Mouse (Mus musculus) embryonic facial prominence, embryonic 14.5 days (tissue): ENCODE measurements around the gene Mocs3. TPM values are rescaled to one million over a fixed set of nuclear protein-coding genes. Genes with fewer than 3 reads are reported as not detected.

Experiments used
- ATAC-seq: fragments of 200-750 bp; cut with Nextera tagmentation; 2 replicates; pipeline ENCODE4 v1.8.0; 2017; ENCODE audit warnings: low read depth, moderate number of reproducible peaks, moderate TSS enrichment
- DNase-seq: peaks from one replicate; pipeline ENCODE4 v3.0.0-alpha.2; 2015; ENCODE audit warnings: low spot score
- H3K27ac ChIP-seq: fragments of 300-500 bp; sonication (generic); replicated peaks from 2 replicates; pipeline ENCODE4 v1.5.1; 2014; ENCODE audit warnings: low read depth, mild to moderate bottlenecking, low read length, moderate library complexity
- H3K27me3 ChIP-seq: fragments of 300-500 bp; sonication (generic); replicated peaks from 2 replicates; pipeline ENCODE4 v1.6.1; 2014; ENCODE audit warnings: low read length; ENCODE audit not compliant: control insufficient read depth, insufficient read depth
- H3K36me3 ChIP-seq: fragments of 300-500 bp; sonication (generic); 2 replicates; pipeline ENCODE4 v1.6.1; 2014; ENCODE audit warnings: low read length, mixed read lengths; ENCODE audit not compliant: control insufficient read depth, insufficient read depth
- H3K4me1 ChIP-seq: fragments of 300-500 bp; sonication (generic); 2 replicates; pipeline ENCODE4 v1.6.1; 2014; ENCODE audit warnings: antibody characterized with exemption, low read length; ENCODE audit not compliant: control insufficient read depth, insufficient read depth
- H3K4me2 ChIP-seq: fragments of 300-500 bp; sonication (generic); 2 replicates; pipeline ENCODE4 v1.6.1; 2014; ENCODE audit warnings: low read depth, mild to moderate bottlenecking, low read length, moderate library complexity, mixed read lengths
- H3K4me3 ChIP-seq: fragments of 300-500 bp; sonication (generic); 2 replicates; pipeline ENCODE4 v1.5.1; 2014; ENCODE audit warnings: low read depth, mild to moderate bottlenecking, low read length
- H3K9ac ChIP-seq: fragments of 300-500 bp; sonication (generic); 2 replicates; pipeline ENCODE4 v1.6.1; 2014; ENCODE audit warnings: low read depth, mild to moderate bottlenecking, low read length, moderate library complexity, mixed read lengths
- H3K9me3 ChIP-seq: fragments of 300-500 bp; sonication (generic); 2 replicates; pipeline ENCODE4 v1.6.1; 2016; ENCODE audit warnings: low read length; ENCODE audit not compliant: control insufficient read depth
- WGBS: fragments of 180-500 bp; shearing (Covaris S2); extraction: QIAGEN DNeasy Blood & Tissue Kit; methylation state at CpG from one replicate; pipeline ENCODE4 v1.1.7; 2014; 5-methylcytosine and 5-hydroxymethylcytosine counted together
- polyA plus RNA-seq: library from polyadenylated mRNA; unstranded; fragments of >200 nt; fragmentation: Nextera tagmentation; extraction: Ambion mirVana; gene quantifications from 2 replicates; pipeline ENCODE4 v1.2.1, GENCODE M21; 2014

Mocs3 gene
- polyA plus RNA-seq, 1 experiment from 2014 or later: 8.8 TPM

- H3K9ac ChIP-seq: peak overlapping the region; percentile 95
- peaks cover 18% of the 10 kb centered on the region for H3K4me1 ChIP-seq
- under 1% methylated on average over 21 of the region's 105 CpGs for WGBS
- no peaks in the 10 kb centered on the region for H3K27me3 ChIP-seq
- H3K27ac ChIP-seq: peak overlapping the region; percentile 93
- H3K4me3 ChIP-seq: peak overlapping the region; percentile 100
- peak overlapping the region; percentile 99 for H3K4me2 ChIP-seq
- ATAC-seq (peak; percentile 62), DNase-seq (no peak)
- peaks cover 33% of the 10 kb centered on the region for H3K36me3 ChIP-seq
- no peaks in the 10 kb centered on the region for H3K9me3 ChIP-seq
These were observed 500 bp downstream of the Mocs3 start for GRCm38 (mm10) chr2:168230773-168231470.

GRCm38 (mm10) chr2:168231471-168231829, 1.0 kb downstream of the Mocs3 start:
- Histone ChIP-seq H3K36me3 (peaks cover 28% of the 10 kb centered on the region), H3K27me3 (no peaks in the 10 kb centered on the region), H3K4me2 (peak overlapping the region; percentile 99), H3K4me3 (peak overlapping the region; percentile 100), H3K27ac (no peak overlapping the region; the same call in 1 of the 2 replicates), H3K9ac (peak overlapping the region; percentile 95), H3K9me3 (no peaks in the 10 kb centered on the region), H3K4me1 (peaks cover 18% of the 10 kb centered on the region)
- ATAC-seq (no peak), DNase-seq (no peak)
- 79% methylated on average over 18 of the region's 33 CpGs for WGBS

- H3K4me2 ChIP-seq: no peak overlapping the region
These were observed 2.9 kb downstream of the Mocs3 start for GRCm38 (mm10) chr2:168233286-168233685.

GRCm38 (mm10) chr2:168238335-168238734, 7.9 kb downstream of the Mocs3 start:
- H3K4me3 ChIP-seq: no peak overlapping the region
- DNase-seq (no peak), ATAC-seq (no peak)
- H3K36me3 ChIP-seq: peaks cover 10% of the 10 kb centered on the region; the same call in 1 of the 2 replicates
- H3K9me3 ChIP-seq: no peaks in the 10 kb centered on the region
- no peaks in the 10 kb centered on the region for H3K4me1 ChIP-seq
- H3K9ac ChIP-seq: no peak overlapping the region
- H3K27me3 ChIP-seq: no peaks in the 10 kb centered on the region
- 90% methylated on average over 4 of the region's 4 CpGs for WGBS
- no peak overlapping the region for H3K27ac ChIP-seq
- H3K4me2 ChIP-seq: no peak overlapping the region

More at GRCm38 (mm10) chr2:168233286-168233685, 2.9 kb downstream of the Mocs3 start:
- 90% methylated on average over 5 of the region's 5 CpGs for WGBS
- Histone ChIP-seq H3K27me3 (no peaks in the 10 kb centered on the region), H3K9me3 (no peaks in the 10 kb centered on the region), H3K9ac (no peak overlapping the region), H3K4me1 (peaks cover 18% of the 10 kb centered on the region), H3K4me3 (no peak overlapping the region), H3K27ac (no peak overlapping the region), H3K36me3 (peaks cover 23% of the 10 kb centered on the region; the same call in 1 of the 2 replicates)
- DNase-seq (no peak), ATAC-seq (no peak)

GRCm38 (mm10) chr2:168242841-168243240, 12.4 kb downstream of the Mocs3 start:
- Histone ChIP-seq H3K36me3 (no peaks in the 10 kb centered on the region), H3K4me2 (no peak overlapping the region), H3K27me3 (no peaks in the 10 kb centered on the region), H3K4me1 (no peaks in the 10 kb centered on the region), H3K4me3 (no peak overlapping the region), H3K9me3 (no peaks in the 10 kb centered on the region), H3K9ac (no peak overlapping the region), H3K27ac (no peak overlapping the region)
- no peak for ATAC-seq
- DNase-seq: no peak

GRCm38 (mm10) chr2:168243278-168243677, 12.9 kb downstream of the Mocs3 start:
- no peak for DNase-seq
- no peak overlapping the region for H3K9ac ChIP-seq
- 70% methylated on average over 4 of the region's 4 CpGs for WGBS
- H3K4me3 ChIP-seq: no peak overlapping the region
- no peaks in the 10 kb centered on the region for H3K9me3 ChIP-seq
- H3K4me1 ChIP-seq: no peaks in the 10 kb centered on the region
- ATAC-seq: no peak
- no peak overlapping the region for H3K27ac ChIP-seq
- no peaks in the 10 kb centered on the region for H3K36me3 ChIP-seq
- no peaks in the 10 kb centered on the region for H3K27me3 ChIP-seq
- H3K4me2 ChIP-seq: no peak overlapping the region

GRCm38 (mm10) chr2:168245571-168245970, 15.1 kb downstream of the Mocs3 start:
- H3K36me3 ChIP-seq: no peaks in the 10 kb centered on the region
- no peak overlapping the region for H3K4me3 ChIP-seq
- ATAC-seq (no peak), DNase-seq (no peak)
- H3K27ac ChIP-seq: no peak overlapping the region
- no peak overlapping the region for H3K4me2 ChIP-seq
- no peak overlapping the region for H3K9ac ChIP-seq
- H3K9me3 ChIP-seq: no peaks in the 10 kb centered on the region
- no peaks in the 10 kb centered on the region for H3K27me3 ChIP-seq
- no peaks in the 10 kb centered on the region for H3K4me1 ChIP-seq
- 32% methylated on average over 8 of the region's 8 CpGs for WGBS

GRCm38 (mm10) chr2:168248167-168248855, 17.9 kb downstream of the Mocs3 start:
- Histone ChIP-seq H3K4me3 (no peak overlapping the region), H3K4me2 (no peak overlapping the region), H3K27ac (no peak overlapping the region), H3K9me3 (no peaks in the 10 kb centered on the region), H3K36me3 (no peaks in the 10 kb centered on the region), H3K27me3 (no peaks in the 10 kb centered on the region), H3K9ac (no peak overlapping the region), H3K4me1 (no peaks in the 10 kb centered on the region)
- WGBS: 71% methylated on average over 8 of the region's 8 CpGs
- DNase-seq (no peak), ATAC-seq (no peak)

- Histone ChIP-seq H3K36me3 (no peaks in the 10 kb centered on the region), H3K27me3 (no peaks in the 10 kb centered on the region), H3K4me2 (no peak overlapping the region), H3K9me3 (no peaks in the 10 kb centered on the region), H3K27ac (no peak overlapping the region), H3K4me3 (no peak overlapping the region), H3K9ac (no peak overlapping the region), H3K4me1 (no peaks in the 10 kb centered on the region)
- 15% methylated on average over 2 of the region's 2 CpGs for WGBS
- ATAC-seq (no peak), DNase-seq (peak; percentile 42)
These were observed 18.4 kb downstream of the Mocs3 start for GRCm38 (mm10) chr2:168248856-168249245.
